Mouse (Mus musculus) pancreas, adult 10 weeks (tissue): ENCODE measurements around the gene Fam193a. TPM values are rescaled to one million over a fixed set of nuclear protein-coding genes. Genes with fewer than 3 reads are reported as not detected.

Experiments
- polyA plus RNA-seq: library from polyadenylated mRNA; stranded (reverse); fragments of 350-450 nt; fragmentation: Illumina TruSeq; extraction: RNeasy Lipid Tissue Mini Kit (QIAGEN cat#74804); gene quantifications from one replicate; pipeline ENCODE4 v1.2.3, GENCODE M21; 2015; ENCODE audit warnings: low read depth, low replicate concordance; ENCODE audit not compliant: insufficient read depth

The Fam193a gene
- 8.3 TPM for polyA plus RNA-seq

DNA sequence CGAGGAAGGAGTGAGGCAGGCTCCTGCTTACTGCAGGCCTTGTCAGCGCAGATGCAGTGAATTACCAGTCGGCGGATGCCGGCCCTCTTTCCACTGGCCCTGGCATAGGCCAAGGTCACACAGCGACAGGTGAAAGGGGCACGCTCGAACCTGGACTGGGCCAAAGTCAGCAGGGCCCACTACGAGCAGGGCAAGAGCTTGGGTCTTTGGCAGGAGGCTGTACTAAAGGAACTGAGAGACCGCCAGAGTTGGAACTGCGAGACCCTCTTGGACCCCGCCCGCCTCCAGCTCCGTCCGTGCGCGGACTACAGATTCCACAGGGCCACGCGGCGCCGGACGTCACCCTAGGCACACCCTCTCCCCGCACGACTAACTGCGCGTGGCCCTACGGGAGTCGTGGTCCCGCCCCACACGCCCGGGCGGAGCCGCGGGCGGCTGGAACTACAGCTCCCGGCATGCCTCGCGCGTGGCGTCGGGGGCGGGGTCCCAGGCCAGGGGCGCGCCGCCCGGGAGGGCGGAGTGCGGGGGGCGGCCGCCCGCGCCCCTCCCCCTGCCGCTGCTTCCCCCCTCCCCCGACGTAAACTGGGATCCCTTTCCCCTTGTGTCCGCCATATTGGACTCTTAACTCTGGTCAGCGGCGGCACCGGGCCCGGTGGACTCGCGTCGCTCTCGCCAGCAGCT is at the start of gene Fam193a:
Gene Fam193a, plus strand, starts transcription at position 593 of the 681 bp plus-strand sequence.

GRCm38 (mm10) chr5:34336097-34336774 is 33.5 kb upstream of the Fam193a start, which contains the start of gene Rnf4:
Gene Rnf4, plus strand, starts transcription at chr5:34336289.

GRCm38 (mm10) chr5:34513466-34514217 is 143.9 kb downstream of the Fam193a start, which contains the start of gene Tnip2:
Gene Tnip2, minus strand, starts transcription at chr5:34513991.

DNA sequence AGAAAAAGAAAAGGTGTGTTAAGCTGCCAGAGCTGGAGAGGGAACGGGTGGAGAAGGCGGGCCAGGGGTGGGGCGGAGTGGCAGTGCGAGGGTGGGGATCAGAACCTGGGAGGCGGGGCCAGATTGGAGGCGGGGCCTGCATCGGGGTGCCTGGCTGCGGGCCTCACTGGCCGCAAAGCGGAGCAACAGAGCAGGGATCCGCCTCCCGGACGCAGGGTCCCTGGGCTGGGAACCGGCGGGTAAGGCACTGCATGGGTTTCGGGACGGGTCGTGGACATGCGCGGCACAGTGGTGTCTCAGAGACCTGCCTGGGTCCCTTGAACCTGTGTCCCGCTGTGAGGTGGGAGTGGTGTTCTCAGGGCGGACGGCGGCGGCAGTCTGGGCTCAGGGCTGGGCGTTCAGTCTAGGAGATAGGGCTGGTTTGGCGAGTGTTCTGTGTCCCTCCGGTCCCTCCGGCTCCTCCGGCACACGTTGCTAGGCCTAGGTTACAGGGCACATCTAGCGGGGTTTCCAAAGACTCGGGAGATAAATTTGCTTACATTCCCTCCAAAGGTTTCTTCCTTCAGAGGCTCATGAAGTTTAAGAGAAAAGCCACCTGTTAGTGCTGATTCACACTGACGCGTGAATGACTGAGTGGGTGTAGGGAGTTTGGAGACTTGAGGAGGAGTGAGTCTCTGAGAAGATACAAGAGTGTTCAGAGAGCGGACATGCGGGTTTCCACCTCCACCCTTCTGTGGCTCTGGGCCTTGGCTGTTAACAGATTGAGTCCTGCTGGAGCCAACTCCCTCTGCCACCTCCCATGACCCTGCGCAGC is 156.1 kb downstream of the Fam193a start, which contains the start of gene Sh3bp2:
Gene Sh3bp2, plus strand, starts transcription at position 176 of the 814 bp plus-strand sequence.

Other genes with a start within 250 kb of the Fam193a start
- gene Poln, start 200.5 kb upstream of the Fam193a start, polyA plus RNA-seq = not detected
- 2.1 TPM for gene Haus3, start 200.4 kb upstream of the Fam193a start, polyA plus RNA-seq
- 45.5 TPM for gene Mxd4, start 182.2 kb upstream of the Fam193a start, polyA plus RNA-seq
- gene Zfyve28, start 81.5 kb upstream of the Fam193a start, polyA plus RNA-seq = 0.26 TPM
- not detected for gene Cfap99, start 81.3 kb upstream of the Fam193a start, polyA plus RNA-seq
- gene Rnf4, start 33.6 kb upstream of the Fam193a start, polyA plus RNA-seq = 12.4 TPM
- gene Tnip2, start 144.1 kb downstream of the Fam193a start, polyA plus RNA-seq = 6.7 TPM
- gene Sh3bp2, start 155.9 kb downstream of the Fam193a start, polyA plus RNA-seq = 1.4 TPM
- gene Add1, start 203.7 kb downstream of the Fam193a start, polyA plus RNA-seq = 37.8 TPM